Mouse (Mus musculus) common myeloid progenitor, adult 5-6 weeks (primary cell): ENCODE measurements around the gene Lhx6. TPM values are rescaled to one million over a fixed set of nuclear protein-coding genes. Genes with fewer than 3 reads are reported as not detected.
"Not testable (repeated sequence)": the region's sequence is repeated elsewhere in the genome, so short reads cannot be mapped to it uniquely, and the experiment has no call there.

Source experiments
- ATAC-seq: replicated peaks from 2 replicates; pipeline ENCODE4 v1.8.0; 2016; ENCODE audit warnings: low read depth, mild to moderate bottlenecking, moderate TSS enrichment, inconsistent platforms; ENCODE audit not compliant: poor library complexity, severe bottlenecking
- total RNA-seq: library from RNA; stranded (forward); fragments of 200-1000, 187-1606 nt; gene quantifications from 2 replicates; pipeline ENCODE4 v1.2.3, GENCODE M21; 2017

The Lhx6 gene
- not detected in 2 replicates for total RNA-seq

DNA sequence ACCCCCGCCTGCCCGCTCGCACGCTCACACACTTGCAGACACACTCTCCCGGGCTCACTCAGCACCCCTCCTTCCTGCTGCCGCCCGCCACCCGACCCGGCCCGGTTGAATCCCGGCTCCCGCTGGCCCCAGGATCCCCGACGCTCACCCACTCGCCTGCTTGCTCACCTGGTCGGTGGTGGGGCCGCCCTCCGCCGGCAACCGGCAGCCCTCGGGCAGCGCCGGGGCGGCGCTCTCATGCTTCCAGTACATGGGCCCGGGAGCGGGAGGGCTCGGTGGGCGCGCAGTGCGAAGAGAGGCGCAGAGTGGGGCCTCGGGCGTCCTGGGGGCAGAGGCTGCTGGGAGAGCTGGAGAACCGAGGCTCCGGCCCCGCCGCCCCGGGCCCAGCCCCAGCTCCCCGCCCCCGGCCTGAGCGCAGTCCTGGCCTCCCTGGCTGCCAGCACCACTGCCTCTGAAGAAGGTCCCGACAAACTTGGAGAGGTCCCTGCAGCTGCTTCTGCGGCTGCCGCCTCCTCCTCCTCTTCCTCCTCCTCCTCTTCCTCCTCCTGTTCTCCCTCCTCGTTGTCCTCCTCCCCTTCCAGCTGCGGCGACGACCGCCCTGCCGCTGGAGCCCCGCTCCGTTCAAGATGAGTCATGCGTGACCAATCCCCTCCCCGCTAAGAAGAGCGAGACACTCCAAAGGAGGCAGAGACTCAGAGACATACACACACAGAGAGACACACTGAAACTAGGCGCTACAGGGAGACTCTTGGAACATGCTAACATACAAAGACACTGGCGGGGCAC, at the start of gene Lhx6:
Lhx6 (minus strand) TSS at position 453 of the 786 bp plus-strand sequence.
- ATAC-seq: 0 out of 2 replicates have a peak, but pooled peaks have one; percentile 20

DNA sequence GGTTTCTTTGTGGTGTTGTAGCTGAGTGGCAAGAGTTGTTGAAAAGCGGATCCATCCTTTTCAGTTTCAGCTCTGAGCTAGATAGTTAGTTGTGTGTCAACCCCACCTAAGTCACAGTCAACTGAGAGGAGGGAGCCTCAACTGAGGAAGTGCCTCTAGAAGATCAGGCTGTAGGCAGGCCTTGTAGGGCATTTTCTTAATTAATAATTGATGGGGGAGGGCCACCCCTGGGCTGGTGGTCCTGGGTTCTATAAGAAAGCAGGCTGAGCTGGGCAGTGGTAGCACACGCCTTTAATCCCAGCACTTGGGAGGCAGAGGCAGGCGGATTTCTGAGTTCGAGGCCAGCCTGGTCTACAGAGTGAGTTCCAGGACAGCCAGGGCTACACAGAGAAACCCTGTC, 47.2 kb upstream of the Lhx6 start:
- not testable (repeated sequence) for ATAC-seq

DNA sequence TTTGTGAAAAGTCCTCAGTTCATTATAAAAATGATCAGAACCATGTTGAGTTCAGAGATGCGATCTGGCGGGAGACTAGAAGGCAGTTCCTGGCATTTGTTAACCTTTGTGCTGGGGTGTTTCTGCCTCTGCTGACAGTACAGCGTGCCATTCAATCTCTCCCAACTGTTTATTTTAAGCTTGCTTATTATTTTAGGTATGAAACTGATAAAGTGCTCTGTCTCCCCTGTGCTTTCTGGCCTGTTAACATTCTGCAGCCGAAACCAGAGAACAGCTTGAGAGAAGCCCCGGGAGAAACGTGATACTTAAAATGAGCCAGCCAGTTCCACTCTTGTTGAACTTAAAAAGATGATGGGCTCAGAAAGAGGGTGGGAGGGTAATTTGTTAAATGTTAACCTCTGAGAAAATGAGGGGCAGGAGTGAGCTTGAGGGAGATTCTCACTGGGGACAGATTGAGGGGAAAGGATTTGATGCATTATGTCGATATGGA, 43.7 kb upstream of the Lhx6 start:
- no peak for ATAC-seq

DNA sequence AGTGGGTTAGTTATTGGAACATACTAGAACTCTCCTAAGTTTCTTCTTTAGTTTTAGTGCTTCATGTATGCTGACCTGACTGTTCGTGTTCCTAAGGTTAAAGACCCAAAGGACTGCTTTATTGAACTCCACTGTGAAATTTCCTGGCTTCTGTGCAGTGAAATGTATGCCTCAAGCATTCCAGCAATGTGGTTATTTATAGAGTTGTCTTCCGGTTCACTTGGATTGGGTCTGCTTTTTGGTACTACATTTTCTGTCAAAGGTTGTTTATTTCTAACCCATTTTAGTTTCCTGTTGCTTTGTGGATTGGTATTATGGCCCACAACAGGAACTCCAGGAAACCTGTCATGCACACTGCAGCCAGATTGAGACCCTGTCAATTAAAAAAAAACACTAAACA, 33.9 kb upstream of the Lhx6 start:
- no peak for ATAC-seq

DNA sequence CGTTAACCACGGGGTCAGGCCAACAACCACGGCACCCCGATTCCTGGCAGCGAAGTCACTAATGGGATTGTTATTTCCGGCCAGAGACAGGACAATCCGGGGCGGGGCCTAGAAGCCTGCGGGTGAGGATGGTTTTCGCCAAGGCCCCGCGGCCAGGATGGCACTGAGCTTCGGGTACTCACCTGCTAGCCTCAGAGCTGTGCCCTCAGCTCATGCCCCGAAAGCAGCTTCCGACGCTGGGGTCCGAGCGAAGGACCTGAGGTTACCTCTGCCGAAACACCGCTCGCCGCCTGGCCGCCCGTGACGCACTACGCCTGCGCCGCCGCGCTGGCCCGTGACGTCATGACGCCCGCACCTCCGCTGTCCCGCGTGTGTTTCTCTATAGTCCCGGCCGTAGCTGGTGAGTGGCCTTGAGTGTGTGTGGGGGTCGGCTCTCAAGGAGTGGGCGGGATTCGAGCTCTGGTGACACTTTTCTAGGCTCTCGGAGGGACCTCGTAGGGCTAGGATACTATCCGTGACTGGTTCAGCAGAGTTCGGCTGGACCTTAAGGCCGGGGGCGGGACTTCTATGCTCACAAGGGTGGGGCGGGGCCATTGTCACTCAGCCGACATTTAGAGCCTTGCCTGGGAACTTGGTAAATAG, 31.2 kb upstream of the Lhx6 start, which contains the start of the genes Mrrf and Rbm18:
Mrrf (plus strand) TSS at position 90 of the 642 bp plus-strand sequence.
Rbm18 (minus strand) TSS at position 474 of the 642 bp plus-strand sequence.
- ATAC-seq: peak; percentile 93

DNA sequence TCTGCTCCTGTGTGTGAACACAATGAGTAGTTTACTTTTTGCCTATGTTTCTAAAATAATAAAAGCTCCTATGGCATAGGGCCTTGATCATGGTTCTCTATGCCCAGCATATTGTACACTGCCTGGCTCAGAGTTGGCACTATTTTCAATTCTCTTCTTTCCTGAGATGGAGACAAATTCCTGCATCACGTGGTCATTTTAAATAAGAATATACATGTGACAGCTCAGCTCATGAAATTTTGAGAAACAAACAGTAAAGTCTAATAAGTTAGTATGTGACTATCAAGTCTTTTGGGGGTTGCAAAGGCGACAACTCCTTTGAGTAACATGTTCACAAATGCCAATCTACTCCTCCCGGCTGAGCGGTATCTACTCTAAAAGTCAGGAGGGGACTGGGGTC, 30.7 kb upstream of the Lhx6 start:
- no peak for ATAC-seq

DNA sequence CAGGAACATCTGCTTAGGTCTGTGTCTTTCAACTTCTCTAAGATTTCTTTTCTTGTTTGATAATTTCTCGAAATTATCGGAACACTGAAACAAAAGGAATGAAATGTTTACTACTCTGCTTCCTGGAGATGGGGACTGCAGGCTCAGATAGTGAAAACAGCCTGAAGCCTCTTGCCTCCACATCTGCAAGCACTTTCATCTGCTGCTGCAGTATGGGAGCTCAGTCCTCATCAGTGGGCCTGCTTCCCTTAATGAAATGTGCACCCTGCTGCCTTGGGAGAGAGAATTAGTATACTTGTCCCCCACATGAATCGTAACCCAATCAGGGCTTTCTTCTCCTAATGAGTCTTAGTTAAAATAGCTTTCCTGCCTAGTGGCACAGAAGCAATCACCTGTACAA, 23.8 kb upstream of the Lhx6 start:
- ATAC-seq: no peak

DNA sequence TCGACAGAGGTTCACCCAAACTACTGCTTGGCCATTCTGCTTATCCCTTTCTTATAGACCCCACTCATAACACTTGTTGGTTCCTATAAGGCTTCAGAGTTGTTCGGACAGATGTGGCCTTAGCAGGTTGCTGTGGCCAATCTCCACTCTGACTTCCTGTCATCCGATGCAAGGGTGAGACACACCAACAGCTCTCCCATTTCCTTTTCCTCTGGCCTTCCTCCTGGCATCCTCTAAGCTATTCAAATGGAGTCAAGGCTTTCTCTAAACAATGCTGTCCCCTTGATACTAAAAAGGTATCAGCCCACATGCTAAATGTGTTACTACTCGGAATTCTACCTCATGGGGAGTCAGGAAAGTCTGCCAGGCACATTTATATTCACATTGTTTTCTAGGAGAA, 22.8 kb upstream of the Lhx6 start:
- ATAC-seq: no peak

DNA sequence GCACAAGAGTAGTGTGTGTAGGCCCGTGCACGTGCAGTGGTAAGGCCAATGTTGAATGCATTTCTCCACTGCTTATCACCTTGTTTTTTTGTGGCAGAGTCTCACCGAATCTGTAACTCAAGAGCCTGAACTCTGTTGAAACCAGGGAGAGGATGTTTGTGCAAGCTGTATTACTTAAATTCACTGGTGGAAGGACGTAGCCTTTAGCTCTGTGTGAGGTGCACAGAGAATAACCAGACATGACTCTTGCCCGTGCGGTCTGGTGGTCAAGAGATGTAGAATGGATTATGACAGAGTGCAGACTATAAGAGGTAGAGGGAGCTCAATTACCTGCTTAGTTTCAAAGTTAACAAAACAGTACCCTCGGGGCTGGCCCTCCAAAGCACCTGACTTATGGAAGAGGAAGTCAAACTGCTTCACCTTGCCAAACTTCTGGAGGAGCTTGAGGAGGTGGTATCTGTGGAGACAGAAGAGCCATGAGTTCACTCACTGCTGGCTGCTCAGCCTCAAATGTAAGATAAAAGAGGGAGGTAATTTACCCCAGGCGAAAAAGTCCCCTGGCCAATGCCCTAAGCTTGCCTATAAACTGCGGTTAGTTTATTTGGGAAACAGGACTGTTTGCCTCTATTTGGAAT, 21.7 kb upstream of the Lhx6 start:
- ATAC-seq: no peak

DNA sequence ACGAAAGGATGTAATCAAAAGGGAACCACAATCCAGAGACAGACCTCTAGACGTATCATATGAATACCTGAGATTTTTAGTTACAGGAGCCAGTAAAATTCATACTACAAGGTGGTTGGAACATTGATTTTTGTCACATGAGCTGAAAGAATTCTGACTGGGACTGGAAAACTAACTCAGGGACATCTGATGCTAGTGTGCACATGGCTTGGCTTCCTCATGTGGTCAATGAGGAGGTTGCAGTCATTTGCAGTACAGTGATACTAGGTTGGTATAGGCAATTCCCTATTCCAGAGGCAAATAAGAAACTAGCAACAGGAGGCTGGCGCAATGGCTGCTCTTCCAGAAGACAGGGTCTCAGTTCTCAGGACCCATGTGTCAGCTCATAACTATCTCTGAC, 7.4 kb upstream of the Lhx6 start:
- no peak for ATAC-seq

DNA sequence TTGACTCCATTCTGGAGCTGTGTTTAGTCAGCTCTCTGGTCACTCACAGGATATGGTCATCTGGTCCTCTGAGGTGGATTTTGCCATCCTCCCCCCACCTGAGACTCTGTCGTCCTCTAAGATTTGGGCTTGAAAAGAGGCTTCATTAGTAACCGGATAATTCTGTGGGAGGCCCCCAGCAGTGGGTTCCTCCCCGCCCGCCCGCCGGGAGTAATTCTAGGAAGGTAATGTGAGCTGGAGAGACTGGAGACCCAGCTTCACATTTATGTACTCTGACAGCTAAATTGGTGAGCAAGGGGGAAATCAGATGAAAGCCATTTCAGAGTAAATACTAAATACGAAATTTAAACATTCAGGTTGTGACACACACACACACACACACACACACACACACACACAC, 3.4 kb upstream of the Lhx6 start:
- ATAC-seq: no peak

DNA sequence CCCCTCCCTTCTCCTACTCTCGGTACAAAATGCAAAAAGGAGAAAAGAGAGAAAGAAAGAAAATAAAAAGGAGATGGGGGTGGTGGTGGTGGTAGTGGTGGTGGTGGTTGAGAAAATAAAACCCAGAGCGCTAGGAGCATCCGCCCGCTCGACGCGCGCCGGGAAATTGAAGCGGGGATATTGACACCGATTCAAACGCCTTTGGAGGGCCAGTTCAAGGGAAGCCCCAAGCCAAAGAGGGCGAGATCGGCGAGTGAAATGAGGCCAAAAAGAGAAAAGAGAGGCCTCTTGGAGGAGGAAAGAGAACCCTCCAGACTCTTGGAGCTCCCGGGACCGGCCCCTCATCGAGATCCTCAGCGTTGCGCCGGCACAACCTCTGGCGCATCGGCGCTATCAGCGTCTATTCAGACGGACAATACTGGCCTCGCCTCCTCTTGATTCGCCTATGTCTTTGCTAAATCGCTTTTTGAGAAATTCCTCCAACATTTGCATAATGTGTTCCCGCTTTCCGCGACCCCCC, 712 bp downstream of the Lhx6 start:
- no peak for ATAC-seq

DNA sequence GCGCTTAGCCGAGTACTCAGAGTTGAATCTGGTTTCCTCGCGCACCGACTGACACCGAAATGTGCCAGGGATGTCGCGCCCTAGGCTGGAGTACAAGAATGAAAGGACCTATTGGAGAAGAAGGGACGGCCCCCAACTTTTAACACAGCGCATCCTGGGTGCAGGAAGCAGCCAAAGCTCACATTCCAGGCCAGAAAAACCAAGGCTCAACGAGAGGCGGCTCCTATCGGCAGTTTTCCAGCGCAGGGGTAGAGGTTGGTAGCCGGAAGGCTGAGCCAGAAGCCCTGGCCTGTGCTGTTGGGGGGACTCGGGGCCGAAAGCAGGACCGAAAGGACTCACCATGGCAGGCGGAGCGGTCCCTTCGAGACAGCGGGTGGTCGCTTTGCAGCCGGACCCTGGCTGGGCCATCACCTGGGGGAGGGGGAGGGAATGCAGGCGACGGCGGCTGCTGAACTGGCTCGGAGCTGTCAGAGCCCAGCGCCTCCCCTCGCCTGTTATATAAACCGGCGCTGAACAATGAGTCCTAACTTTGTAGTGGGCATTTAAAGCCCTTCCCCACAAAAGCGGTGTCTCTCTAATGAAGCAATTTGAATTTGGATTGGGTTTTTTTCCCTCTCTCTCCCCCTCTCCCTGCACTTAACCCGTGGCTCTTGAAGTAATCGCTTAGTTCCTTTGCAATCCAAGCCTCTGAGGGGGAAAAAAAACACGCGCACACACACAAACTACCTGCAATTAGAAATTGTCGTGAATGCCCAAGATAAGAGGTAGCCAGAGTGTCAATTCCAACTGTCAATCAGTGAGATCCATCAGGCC, 1.4 kb downstream of the Lhx6 start:
- no peak for ATAC-seq

DNA sequence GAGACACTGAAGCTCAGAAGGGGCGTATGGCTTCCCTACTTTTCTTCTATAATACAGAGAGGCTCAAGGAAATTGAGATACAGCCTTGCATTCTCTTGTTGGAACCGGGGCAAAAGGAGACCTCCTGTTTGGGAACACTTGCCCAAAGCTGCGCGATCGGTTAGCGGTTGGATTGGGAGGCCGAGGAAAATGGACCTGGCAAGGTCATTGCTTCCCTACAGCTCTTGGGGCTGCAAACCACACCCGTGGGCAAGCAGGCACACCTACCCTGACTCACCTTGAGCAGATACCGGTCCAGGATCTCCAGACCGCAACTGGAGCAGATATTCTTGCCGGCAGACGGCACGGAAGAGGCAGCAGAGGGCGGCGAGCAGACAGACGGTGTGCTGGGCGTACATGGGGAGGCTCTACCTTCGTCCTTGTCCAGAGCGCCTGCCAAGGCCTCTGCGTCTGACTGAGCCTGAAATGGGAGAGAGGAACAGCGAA, 2.1 kb downstream of the Lhx6 start:
- ATAC-seq: no peak

DNA sequence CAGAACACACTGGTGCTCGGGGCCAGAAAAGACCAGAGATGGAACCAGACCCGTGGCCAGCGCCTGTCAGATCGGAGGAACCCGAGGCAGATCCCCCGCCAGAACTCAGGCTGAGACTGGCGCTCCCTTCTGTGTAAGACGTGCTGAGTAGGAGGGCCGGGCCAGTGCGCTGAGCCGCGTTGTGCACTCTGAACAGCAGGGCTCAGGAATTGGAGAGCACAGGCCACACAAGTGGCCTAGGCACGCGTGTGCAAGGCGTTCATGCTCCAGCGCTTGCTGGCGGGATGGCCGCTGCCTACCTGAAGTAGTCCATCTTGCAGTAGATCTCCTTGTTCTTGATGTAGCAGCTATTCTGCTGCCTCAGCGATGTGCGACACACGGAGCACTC, 2.7 kb downstream of the Lhx6 start:
- peak; percentile 58 for ATAC-seq

DNA sequence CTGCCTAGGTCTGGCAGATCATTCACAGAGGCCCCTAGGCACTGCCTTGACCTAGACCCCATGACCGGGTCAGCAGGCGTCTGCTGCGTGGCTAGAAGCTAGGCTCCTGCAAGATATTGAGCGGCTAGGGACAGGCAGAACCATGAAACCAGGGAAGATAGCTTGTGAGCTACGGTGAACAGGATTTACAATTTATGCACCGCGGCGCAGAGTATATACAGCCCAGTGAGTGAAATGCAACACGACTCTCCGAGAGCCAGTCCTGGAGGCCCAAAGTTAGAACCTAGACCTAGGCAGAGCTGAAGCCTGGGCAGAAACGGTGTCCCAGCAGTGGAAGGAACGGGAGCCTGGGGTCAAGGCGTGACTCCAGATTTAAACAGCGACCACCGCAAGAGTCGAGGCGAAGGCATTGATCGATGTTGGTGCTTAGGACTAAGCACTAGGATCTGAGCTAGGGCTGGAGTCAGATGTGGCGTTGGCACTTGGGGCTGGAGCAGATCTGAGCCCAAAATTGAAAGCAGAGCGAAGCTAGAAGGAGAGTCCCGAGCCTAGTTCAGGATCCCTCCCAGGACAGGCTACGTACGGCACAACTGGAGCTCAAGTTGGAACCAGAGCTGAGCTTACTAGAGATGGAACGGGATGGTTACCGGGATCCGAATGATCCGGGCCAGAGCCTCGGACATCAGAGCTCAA, 3.2 kb downstream of the Lhx6 start:
- ATAC-seq: no peak

DNA sequence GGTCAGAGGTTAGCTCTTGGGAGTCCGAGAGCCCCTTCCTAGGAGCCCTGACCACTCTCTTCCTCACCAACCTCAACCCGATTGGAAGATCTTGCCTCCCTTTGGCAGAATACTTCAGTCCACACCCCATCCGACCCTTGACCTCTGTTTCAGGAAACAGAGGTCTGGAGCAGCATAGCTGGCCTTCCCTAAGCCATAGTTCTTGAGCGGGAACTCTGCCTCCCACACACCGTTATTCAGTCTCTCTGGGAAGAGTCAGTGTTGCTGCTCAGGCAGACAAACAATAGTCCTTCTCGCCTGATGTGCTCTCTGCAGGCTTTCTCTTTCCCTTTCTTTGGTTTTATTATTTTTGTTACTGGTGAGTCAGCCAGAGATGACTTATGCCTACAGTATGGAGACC, 5.5 kb downstream of the Lhx6 start:
- ATAC-seq: no peak

DNA sequence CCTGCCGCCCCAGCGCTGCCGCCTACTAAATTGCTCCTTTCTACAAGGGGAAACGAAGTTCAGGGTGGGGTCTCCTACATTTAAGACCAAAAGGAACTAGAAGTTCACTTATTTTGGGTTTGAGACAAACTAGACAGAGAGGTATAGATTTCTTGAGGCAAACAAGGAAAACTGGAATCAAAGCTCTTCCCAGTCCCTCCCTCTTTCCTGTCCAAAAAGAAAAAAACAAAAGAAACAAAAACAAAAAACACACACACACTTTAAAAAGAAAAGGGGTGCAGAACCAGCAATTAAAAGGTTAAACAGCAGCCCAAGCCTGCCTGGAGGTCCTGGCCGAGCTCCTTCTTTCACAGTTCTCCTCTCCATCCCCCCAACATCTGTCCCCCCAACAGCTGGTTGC, 7.2 kb downstream of the Lhx6 start:
- ATAC-seq: no peak

DNA sequence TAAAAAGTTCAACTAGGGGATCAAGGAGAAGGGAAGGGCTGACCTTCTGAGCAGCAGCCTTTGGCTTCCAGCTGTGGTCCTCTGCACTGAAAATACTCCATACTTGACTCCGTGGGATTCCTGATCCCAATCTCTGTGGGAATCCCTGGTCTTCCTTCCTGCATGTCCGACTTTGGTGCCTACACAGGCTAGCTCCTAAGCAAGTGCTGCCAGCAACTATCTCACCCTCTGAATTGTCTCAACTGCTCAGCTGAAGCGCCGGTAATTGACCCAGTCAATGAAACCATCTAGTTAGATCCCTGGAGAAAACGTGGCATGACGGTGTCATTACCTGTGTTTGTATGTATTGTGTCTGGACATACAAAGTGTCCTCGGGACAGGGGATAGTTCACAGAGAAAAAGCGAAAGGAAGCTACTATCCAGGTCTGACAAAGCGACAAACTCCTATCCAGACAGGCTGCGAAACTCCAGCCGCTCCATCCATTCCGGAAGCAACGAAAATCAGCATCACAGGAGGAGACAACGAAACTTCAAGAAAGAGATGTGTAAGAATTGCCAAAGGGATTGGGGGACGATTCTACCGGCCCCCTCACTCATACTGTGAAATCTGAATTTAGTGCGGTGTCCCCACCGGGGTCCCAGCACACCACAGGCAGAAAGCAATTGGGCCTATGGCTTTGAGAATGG, 7.9 kb downstream of the Lhx6 start:
- no peak for ATAC-seq
